Mouse (Mus musculus) liver, embryonic 14.5 days (tissue): ENCODE data around the gene Stim1.

Source experiments
- CTCF ChIP-seq: IDR thresholded peaks from 2 replicates; pipeline ENCODE4 v1.5.1; 2016; ENCODE audit warnings: antibody characterized with exemption, low read depth, control low read depth
- EP300 ChIP-seq: IDR thresholded peaks from 2 replicates; pipeline ENCODE4 v1.6.1; 2016; ENCODE audit warnings: antibody characterized with exemption, low read depth

GRCm38 (mm10) chr7:102229814-102230213 is 37.8 kb upstream of the Stim1 start:
- TF ChIP-seq CTCF (no peak), EP300 (no peak)
